Mouse (Mus musculus) left cerebral cortex, postnatal 10 days (tissue): ENCODE measurements at regions not wholly inside any gene's neighbourhood (a gene's known extent, or its start where the extent isn't known, plus 50 kb on each side); places are given as distances from the start of the nearest gene placed in this dataset.
A peak's percentile ranks its signal among the peaks of the same experiment; 100 is the strongest.

Experiments used
- DNase-seq, 2 experiments: peaks; one replicate each; pipeline ENCODE4 v3.0.0; 2021 to 2022; ENCODE audit warnings: low spot score in 2 of 2, mixed read lengths in 1 of 2; ENCODE audit errors: extremely low spot score in 1 of 2
- intact Hi-C: fragments of 180-260 bp; cut with DNase I; formaldehyde crosslinking; loops from one replicate; pipeline ENCODE4 v1.15.1; 2025

- intact Hi-C loops = no loop called here
These were observed 466.2 kb downstream of the Klhl13 start for GRCm38 (mm10) chrX:22898698-22899051.

DNA sequence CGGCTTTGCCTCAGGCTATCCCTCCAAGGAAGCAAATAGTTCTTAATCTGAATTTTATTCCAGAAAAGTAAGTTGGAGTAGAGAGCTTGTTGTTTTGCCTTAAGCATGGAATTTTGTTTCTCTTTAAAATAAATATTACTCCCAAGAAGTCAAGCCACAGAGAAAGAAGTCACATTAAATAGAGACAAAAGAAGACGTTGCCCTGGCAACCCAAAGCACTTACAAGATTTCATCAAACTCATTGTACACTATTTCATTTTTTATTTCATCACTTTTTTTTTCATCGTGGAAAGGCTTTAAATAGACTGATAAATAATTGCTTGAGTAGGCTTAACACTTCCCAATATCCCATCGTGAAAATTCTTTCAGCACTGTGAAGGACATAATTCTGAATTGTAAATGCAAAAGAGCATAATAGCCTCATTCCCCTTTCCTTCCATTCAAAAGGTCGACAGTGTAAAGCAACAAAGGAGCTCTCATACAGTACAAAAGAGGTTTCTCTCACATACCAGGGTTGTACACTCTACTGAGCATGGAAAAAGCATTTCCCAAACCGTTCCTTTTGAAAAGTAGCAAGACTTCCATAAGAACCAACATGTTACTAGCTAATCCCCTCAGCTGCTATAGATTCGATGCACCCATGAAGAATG is 466.7 kb downstream of the Klhl13 start:
- intact Hi-C loops = no loop called here
- no peak for DNase-seq

More at GRCm38 (mm10) chrX:22898698-22899051, 466.2 kb downstream of the Klhl13 start:
- DNase-seq = no peak

DNA sequence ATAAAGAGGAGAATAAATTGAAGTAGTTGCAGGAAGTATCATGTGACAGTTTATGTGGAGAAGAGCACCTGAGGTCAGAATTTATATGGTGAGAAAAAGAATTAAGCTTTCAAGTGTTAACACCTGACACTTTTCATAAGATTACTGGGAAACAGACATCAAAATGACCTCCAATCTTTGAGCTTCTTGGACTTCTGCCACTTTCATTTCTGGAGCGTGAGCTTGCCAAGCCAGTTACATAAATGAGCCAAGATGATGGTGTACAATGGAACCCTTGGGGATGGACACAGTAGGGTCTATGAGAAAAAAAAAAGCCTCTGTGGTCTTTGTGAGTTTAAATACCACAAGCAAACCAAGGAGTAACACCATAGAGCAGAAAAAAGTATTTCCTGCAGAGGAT is 495.1 kb downstream of the Klhl13 start:
- intact Hi-C loops = no loop called here
- peak in 1 of 2 experiments; percentile 0 for DNase-seq

DNA sequence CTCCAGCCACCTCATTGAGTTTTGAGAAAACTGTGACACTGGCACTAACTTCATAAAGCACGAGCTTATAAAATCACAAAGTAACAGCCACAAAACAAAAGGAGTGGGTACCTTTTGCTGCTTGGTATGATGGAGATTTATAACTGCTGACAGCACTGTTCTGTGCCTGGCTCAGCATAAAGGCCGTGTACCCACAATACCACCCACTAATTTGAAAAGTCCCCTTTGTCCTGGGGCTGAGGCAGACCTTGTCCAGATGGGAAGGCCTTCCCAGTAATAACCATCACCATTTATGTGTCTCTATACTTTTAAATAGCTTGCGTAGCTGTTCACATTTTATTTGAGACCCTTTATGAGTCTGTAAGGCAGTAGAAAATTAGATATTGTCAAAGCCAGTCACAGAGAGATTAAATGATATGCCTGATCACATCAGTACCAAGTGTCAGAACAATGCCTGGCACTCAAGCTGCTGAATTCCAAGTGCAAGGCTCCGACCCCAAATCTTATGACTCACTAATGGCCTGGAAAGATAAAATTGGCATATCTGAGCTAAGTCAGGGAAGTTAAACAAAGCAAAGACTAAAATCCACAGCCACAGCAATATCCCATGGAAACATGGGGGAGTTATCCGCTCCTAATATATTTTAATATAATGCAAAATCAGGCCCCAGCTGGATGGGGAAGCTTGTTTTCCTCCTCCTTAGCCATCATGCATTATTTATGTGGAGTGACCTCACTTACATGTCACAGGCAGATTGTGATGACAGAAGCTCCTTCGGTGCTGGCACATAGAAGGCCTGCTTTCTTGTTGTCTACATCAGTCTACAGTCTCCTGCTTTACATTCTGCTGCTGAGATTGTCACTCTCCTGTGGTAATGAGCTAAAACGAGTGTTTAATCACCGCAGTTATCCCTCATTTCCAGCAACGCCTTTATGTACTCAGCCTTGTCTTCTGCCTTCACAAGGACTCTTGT is 515.1 kb downstream of the Klhl13 start:
- intact Hi-C loops = no loop called here

GRCm38 (mm10) chrX:22848778-22849177 is 516.1 kb downstream of the Klhl13 start:
- no peak for DNase-seq
- intact Hi-C loops = no loop called here

More for the DNA sequence above, 515.1 kb downstream of the Klhl13 start:
- DNase-seq = no peak

- DNase-seq = no peak
- intact Hi-C loops = loop anchor here (5.0 kb wide), 1 partner anchor 139 kb away; no protein-coding TSS in a partner anchor
These were observed 531.7 kb downstream of the Klhl13 start for GRCm38 (mm10) chrX:22833226-22833625.

- DNase-seq = no peak
These were observed 559.7 kb downstream of the Klhl13 start for GRCm38 (mm10) chrX:22805184-22805583.

DNA sequence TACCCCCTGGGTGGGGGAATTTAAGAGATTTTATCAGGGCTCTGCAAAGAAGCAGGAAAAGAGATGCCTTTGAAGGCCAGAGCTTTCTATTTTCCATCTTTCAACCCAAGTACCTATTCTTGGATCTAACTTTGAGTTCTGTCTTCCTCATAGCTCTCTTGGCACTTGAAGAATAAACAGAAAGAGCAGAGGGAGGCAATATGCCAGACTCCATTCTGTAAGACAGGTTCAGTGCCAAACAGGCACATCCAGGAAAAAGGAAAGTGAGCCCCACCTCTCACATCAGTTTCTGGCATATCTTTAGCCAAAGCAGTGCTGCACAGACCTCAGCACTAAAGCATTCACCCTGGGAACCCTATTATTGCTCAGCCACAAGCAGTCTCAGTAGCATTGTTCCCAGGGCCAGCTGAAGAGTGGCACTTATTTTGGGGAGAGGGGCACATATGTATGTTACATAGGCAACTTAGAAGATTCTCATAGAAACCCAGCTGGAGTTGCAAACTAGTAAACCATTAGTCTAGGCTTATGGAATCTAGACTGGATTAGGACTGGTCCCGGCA is 594.8 kb downstream of the Klhl13 start:
- intact Hi-C loops = no loop called here
- no peak for DNase-seq

More at GRCm38 (mm10) chrX:22805184-22805583, 559.7 kb downstream of the Klhl13 start:
- intact Hi-C loops = no loop called here

- intact Hi-C loops = no loop called here
- DNase-seq = no peak
These were observed 625.6 kb downstream of the Klhl13 start for GRCm38 (mm10) chrX:22739235-22739634.

- intact Hi-C loops = no loop called here
- peak in 1 of 2 experiments; percentile 10 for DNase-seq
These were observed 666.7 kb downstream of the Klhl13 start for GRCm38 (mm10) chrX:22698179-22698578.

DNA sequence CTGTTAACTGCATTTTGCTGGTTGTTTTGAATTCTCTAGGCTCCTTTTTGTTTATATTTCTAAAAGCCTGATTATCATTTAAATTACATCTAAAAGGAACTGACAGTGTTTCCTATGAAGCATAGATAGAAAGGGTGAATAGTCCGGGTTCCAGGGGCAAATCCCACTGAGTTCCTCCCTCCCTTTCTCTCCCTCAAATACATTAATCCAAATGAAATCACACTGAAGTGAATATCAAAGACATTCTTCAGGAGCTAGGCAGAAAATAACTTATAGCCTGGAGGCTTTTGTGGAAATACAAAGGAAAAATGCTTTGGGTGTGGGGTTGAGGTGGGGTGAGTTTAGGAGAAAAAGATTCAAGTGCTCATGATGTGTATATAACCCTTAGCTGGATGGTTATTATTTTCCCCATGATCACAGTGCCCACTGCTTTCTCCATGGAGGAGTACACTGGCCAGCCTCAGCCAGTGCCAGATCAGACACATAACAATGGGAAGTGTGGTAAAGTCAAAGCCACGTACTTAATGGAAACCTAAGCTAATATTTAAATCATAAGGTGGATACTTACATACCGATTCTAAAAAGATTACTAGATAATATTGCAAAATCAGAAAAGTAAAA is 707.0 kb downstream of the Klhl13 start:
- DNase-seq = no peak
- intact Hi-C loops = no loop called here
